Mouse (Mus musculus) lung, embryonic 14.5 days (tissue): Measurements from ENCODE around the gene Ttll9. TPM values are rescaled to one million over a fixed set of nuclear protein-coding genes. Genes with fewer than 3 reads are reported as not detected.

Source experiments
- ATAC-seq: fragments of 200-750 bp; cut with Nextera tagmentation; 2 replicates; pipeline ENCODE4 v1.8.0; 2017; ENCODE audit warnings: mild to moderate bottlenecking, moderate TSS enrichment, moderate library complexity; ENCODE audit not compliant: insufficient read depth
- DNase-seq: peaks from one replicate; pipeline ENCODE4 v3.0.0-alpha.2; 2015
- H3K27ac ChIP-seq: fragments of 300-500 bp; sonication (generic); 2 replicates; pipeline ENCODE4 v1.5.1; 2014; ENCODE audit warnings: low read depth, mild to moderate bottlenecking, moderate library complexity
- H3K27me3 ChIP-seq: fragments of 300-500 bp; sonication (generic); 2 replicates; pipeline ENCODE4 v1.6.1; 2014; ENCODE audit warnings: low read length, control low read depth; ENCODE audit not compliant: insufficient read depth
- H3K36me3 ChIP-seq: fragments of 300-500 bp; sonication (generic); 2 replicates; pipeline ENCODE4 v1.6.1; 2014; ENCODE audit warnings: control low read depth; ENCODE audit not compliant: insufficient read depth
- H3K4me1 ChIP-seq: fragments of 300-500 bp; sonication (generic); 2 replicates; pipeline ENCODE4 v1.6.1; 2014; ENCODE audit warnings: antibody characterized with exemption, control low read depth; ENCODE audit not compliant: insufficient read depth
- H3K4me2 ChIP-seq: fragments of 300-500 bp; sonication (generic); 2 replicates; pipeline ENCODE4 v1.6.1; 2014; ENCODE audit warnings: mild to moderate bottlenecking
- H3K4me3 ChIP-seq: fragments of 300-500 bp; sonication (generic); 2 replicates; pipeline ENCODE4 v1.5.1; 2014; ENCODE audit warnings: low read depth, low read length
- H3K9ac ChIP-seq: fragments of 300-500 bp; sonication (generic); 2 replicates; pipeline ENCODE4 v1.6.1; 2014
- H3K9me3 ChIP-seq: fragments of 300-500 bp; sonication (generic); 2 replicates; pipeline ENCODE4 v1.6.1; 2016; ENCODE audit warnings: low read depth, low read length, control low read depth
- CTCF ChIP-seq: IDR thresholded peaks from 2 replicates; pipeline ENCODE4 v1.5.1; 2016; ENCODE audit warnings: antibody characterized with exemption, low read depth
- WGBS: fragments of 180-500 bp; shearing (Covaris S2); extraction: QIAGEN DNeasy Blood & Tissue Kit; methylation state at CpG from one replicate; pipeline ENCODE4 v1.1.7; 2014; 5-methylcytosine and 5-hydroxymethylcytosine counted together
- polyA plus RNA-seq: library from polyadenylated mRNA; unstranded; fragments of >200 nt; fragmentation: Nextera tagmentation; extraction: Ambion mirVana; gene quantifications from 2 replicates; pipeline ENCODE4 v1.2.1, GENCODE M21; 2014

Gene Ttll9
- polyA plus RNA-seq, 1 experiment from 2014 or later: 0.59 TPM

DNA sequence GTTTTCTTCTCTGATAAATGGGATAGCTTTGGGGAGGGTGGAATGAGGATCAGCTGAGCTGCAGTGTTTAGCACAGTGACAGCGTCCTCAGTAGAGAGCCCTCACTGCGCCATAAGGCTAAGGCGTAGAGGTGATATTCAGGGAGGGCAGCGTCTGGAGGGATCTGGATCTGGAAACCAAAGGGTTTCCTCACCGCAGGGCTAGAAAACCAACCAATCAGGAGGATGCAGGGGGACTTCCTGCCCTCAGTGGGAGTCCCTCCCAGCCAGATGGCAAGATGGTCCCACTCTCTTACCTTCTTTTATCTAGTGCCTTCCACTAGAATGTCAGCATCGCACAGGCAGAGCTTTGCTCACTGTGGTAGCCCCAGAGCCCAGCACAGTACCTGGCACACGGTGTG, 20.5 kb upstream of the Ttll9 start:
- Histone ChIP-seq H3K27me3 (peaks cover 62% of the 10 kb centered on the region), H3K9me3 (no peaks in the 10 kb centered on the region), H3K4me3 (no peak overlapping the region), H3K4me2 (no peak overlapping the region), H3K9ac (no peak overlapping the region), H3K27ac (no peak overlapping the region), H3K4me1 (no peaks in the 10 kb centered on the region), H3K36me3 (no peaks in the 10 kb centered on the region)
- TF ChIP-seq CTCF: no peak
- ATAC-seq (no peak), DNase-seq (no peak)
- 21% methylated on average over 7 of the region's 7 CpGs for WGBS

DNA sequence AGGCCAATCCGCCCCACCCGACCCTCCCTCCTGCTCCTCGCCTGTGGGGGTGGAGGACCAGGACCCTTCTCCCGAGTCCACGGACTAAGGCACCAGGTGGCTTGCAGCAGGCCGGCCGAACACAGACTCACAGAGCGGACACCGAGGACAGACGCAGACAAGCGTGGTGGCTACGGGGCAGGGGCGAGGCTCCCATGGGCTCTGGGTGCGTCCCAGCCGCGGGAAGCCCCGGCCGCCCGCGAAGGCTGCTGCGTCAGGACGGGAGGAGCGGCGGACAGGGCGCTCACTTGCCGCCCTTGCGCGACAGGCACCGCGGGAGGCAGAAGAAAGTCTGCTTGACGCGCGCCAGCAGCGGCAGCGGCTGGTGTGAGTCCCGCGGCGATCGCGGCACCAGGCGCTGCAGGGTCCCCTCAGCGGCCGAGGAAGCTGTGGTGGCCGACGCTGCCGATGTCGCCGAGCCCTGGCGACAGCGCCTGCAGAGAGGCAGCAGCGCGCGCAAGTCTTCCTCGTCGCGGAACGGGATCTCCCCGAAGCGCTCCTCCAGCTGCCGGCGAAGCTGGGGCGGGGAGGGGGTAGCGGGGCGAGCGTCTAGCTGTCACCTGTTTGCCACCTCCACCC, 19.3 kb upstream of the Ttll9 start:
- TF ChIP-seq CTCF: no peak
- Histone ChIP-seq H3K9me3 (no peaks in the 10 kb centered on the region), H3K36me3 (no peaks in the 10 kb centered on the region), H3K27me3 (peaks cover 64% of the 10 kb centered on the region), H3K4me2 (peak overlapping the region; percentile 73), H3K9ac (peak overlapping the region; percentile 38), H3K27ac (no peak overlapping the region), H3K4me3 (peak overlapping the region; percentile 42), H3K4me1 (no peaks in the 10 kb centered on the region)
- ATAC-seq: 0 out of 2 replicates have a peak, but pooled peaks have one; percentile 11
- WGBS: under 1% methylated on average over 57 of the region's 65 CpGs
- DNase-seq: peak; percentile 48

DNA sequence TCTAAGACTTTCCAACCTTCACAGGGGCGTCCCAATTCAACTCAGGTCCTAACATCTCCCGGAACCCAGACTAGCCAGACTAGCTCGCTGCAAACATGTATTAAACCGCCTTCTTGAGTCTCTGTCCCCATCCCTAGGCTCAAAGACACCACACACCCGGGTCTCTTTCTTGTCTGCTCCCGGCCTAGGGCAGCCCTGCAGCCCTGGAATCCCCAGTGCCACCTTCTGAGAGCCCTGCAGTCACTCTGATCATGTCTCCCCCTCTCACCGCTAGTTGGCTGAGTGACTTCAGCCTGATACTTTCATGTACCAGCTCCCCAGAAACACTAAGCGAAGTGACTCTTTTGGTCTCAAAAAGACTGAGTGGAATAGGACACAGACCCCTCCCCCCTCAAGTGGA, 18.7 kb upstream of the Ttll9 start:
- Histone ChIP-seq H3K36me3 (no peaks in the 10 kb centered on the region), H3K9ac (no peak overlapping the region), H3K4me2 (peak overlapping the region; percentile 73), H3K4me3 (peak overlapping the region; percentile 42), H3K27me3 (peaks cover 69% of the 10 kb centered on the region), H3K9me3 (no peaks in the 10 kb centered on the region), H3K27ac (no peak overlapping the region), H3K4me1 (no peaks in the 10 kb centered on the region)
- DNase-seq (no peak), ATAC-seq (no peak)
- no peak for TF ChIP-seq CTCF
- WGBS: 8% methylated on average over 8 of the region's 8 CpGs

DNA sequence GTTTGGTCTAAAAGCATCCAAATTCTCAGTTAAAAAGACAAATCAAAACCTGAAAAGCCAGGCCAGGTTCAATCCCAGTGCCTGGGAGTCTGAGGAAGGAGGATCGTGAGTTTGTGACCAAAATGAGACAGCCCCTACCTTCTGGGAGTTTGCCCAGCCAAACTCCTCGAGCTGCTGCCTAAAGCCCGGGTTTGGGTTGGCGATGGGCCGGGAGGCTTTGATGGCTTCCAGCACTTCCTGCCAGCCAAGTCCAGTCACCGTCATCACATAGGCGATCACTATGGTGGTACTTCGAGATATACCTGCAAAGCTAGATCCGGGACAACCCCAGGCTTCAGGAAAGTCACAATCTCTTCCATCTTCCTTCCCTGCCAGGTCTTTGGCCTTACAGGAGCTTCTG, 18.3 kb upstream of the Ttll9 start:
- no peaks in the 10 kb centered on the region for H3K4me1 ChIP-seq
- DNase-seq (no peak), ATAC-seq (no peak)
- no peak for TF ChIP-seq CTCF
- no peak overlapping the region for H3K27ac ChIP-seq
- peaks cover 73% of the 10 kb centered on the region for H3K27me3 ChIP-seq
- H3K4me3 ChIP-seq: no peak overlapping the region
- WGBS: 53% methylated on average over 9 of the region's 9 CpGs
- H3K9ac ChIP-seq: no peak overlapping the region
- no peaks in the 10 kb centered on the region for H3K9me3 ChIP-seq
- H3K4me2 ChIP-seq: no peak overlapping the region
- no peaks in the 10 kb centered on the region for H3K36me3 ChIP-seq

DNA sequence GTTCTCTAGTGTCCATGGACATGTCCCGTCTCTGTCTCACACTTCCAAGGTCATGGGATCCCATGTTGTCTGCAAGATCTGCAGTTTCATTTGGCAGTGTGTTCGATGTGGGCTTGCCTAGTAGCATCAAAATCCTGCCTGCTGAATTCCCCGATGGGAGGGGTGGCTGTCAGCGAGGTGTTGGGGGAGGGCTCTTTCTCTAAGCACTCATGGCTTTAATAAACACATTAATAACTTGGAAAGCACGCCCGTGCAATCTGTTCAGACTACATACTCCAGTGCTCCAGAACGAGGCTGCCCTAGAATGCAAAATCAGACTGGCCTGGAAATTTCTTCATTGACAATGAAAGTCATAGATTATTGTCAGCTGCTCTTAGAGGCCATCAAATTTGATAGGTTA, 15.2 kb upstream of the Ttll9 start:
- peaks cover 86% of the 10 kb centered on the region for H3K27me3 ChIP-seq
- WGBS: 23% methylated on average over 7 of the region's 7 CpGs
- H3K4me3 ChIP-seq: no peak overlapping the region
- H3K27ac ChIP-seq: no peak overlapping the region
- H3K4me1 ChIP-seq: no peaks in the 10 kb centered on the region
- no peak for TF ChIP-seq CTCF
- DNase-seq: peak; percentile 68
- no peak overlapping the region for H3K4me2 ChIP-seq
- no peaks in the 10 kb centered on the region for H3K9me3 ChIP-seq
- ATAC-seq: no peak
- no peaks in the 10 kb centered on the region for H3K36me3 ChIP-seq
- H3K9ac ChIP-seq: no peak overlapping the region

DNA sequence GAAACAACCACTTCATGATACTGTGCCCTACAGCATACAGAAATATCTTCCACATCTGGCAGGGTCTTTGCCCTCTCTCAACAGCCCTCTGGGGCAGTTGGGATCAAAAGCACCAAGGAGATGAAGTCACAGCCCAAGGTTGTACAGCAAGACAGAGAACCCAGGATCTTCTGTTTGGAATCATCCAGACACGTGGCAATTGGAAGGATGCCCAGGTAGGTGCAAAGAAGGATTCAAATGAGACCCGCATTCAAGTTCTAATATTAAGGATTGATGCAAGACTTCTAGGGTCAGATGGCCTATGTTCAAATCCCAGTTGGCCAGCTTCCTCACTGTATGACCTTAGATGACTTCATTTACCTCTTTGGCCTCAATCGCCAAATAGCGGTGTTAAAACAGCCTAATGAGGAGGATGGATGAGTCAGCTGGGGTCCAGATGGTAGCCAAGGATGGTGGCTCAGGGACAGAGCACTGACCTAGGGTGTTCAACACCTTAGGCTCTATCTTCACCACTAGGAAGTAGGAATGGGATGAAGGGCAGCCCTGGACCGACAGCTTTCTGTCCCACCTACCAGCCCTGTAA, 13.8 kb upstream of the Ttll9 start:
- Histone ChIP-seq H3K27me3 (peaks cover 81% of the 10 kb centered on the region), H3K4me1 (no peaks in the 10 kb centered on the region), H3K4me3 (no peak overlapping the region), H3K4me2 (no peak overlapping the region), H3K27ac (no peak overlapping the region), H3K36me3 (no peaks in the 10 kb centered on the region), H3K9me3 (no peaks in the 10 kb centered on the region), H3K9ac (no peak overlapping the region)
- 80% methylated on average over 5 of the region's 5 CpGs for WGBS
- DNase-seq (no peak), ATAC-seq (no peak)
- no peak for TF ChIP-seq CTCF

DNA sequence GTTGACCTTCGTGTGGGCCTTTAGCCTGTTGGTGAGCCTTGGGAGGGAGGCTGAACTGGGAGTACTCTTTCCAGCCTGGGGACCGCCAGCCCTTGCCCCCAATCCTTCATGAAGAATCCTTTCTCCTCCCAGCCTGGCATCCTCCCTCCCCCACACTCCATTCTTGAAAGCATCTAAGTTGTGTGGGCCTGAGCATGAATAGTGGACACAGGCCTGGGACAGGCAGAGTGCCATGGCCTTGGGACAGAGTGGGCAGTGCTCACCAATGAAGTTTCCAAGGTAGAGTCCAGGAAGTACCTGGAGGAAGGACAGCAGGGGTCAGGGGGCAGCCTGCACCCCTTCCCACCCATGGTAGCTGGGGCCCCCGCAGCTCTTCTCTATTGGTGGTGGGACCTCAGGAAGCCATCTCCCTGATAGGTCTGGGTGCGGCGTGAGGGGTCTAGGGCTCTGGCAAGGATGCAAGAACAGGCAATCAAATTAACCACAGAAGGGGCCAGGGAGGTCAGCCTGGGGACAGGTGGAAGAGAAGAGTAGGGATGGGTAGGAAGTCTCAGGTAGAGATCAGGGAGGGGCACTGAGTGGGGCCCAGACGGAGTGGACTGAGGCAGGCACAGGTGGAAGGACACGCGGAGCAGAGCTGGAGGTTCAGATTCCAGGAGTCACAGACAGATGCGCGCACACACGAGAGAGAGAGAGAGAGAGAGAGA, 11.8 kb upstream of the Ttll9 start:
- no peak for TF ChIP-seq CTCF
- H3K9me3 ChIP-seq: no peaks in the 10 kb centered on the region
- WGBS: 39% methylated on average over 11 of the region's 11 CpGs
- no peaks in the 10 kb centered on the region for H3K4me1 ChIP-seq
- ATAC-seq (no peak), DNase-seq (no peak)
- H3K36me3 ChIP-seq: no peaks in the 10 kb centered on the region
- H3K4me2 ChIP-seq: peak overlapping the region; percentile 98
- no peak overlapping the region for H3K27ac ChIP-seq
- H3K9ac ChIP-seq: no peak overlapping the region
- 0 out of 2 replicates have a peak overlapping the region, but pooled peaks have one; percentile 56 for H3K4me3 ChIP-seq
- H3K27me3 ChIP-seq: peaks cover 69% of the 10 kb centered on the region
